Mouse (Mus musculus): ENCODE data around the gene Mum1. TPM values are rescaled to one million over a fixed set of nuclear protein-coding genes. Genes with fewer than 3 reads are reported as not detected.

Gene Mum1
- 85.1 and 93.4 TPM in 2 replicates for polyA plus RNA-seq (2016; fragmentation: Nextera tagmentation; extraction: Ambion mirVana)

DNA sequence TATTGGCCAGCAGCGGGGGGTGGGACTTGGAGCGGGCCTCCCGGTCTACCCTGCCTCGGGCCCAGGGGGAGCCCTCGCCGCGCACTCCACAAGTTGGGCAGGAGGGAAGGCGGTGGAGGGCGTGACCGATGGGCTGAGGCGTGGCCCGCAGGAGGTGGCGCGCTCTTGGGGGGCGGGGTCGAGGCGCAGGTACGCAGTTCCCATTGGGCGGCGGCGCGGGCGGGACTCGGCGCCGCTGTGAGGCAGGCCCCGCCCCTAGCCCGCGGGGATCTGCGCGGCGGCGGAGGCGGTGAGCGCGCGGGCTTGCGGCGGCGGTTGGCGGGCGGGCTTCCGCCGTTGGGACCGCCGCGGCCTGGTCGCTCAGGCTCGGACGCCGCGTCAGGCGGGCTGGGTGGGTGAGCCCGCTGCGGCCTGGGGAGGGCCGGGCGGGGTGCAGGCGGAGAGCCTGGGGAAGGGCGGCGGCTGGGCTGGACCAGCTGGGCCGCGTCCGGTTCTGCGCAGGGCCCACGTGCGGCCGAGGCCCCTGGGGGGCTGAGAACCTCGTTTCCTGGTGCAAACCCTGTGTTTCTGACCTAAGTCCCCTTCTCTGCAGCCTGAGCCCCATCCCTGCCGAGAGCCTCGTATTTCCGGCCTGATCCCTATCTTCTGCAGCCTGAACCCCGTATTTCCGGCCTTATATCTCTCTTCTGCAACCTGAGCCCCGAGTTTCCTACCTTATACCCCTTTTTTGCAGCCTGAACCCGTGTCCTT, at the start of gene Mum1:
Mum1 (plus strand) TSS at position 19 of the 750 bp plus-strand sequence.
- Histone ChIP-seq H3K27ac (peak within 1 kb of the TSS; percentile 96), H3K4me1 (peaks cover 34% of the 10 kb centered on the region), H3K4me2 (replicated peaks) (peak within 1 kb of the TSS; percentile 83), H3K27me3 (no peaks in the 10 kb centered on the region), H3K4me3 (peak within 1 kb of the TSS; percentile 83), H3K9me3 (no peaks in the 10 kb centered on the region), H3K36me3 (peaks cover 23% of the 10 kb centered on the region), H3K9ac (peak within 1 kb of the TSS; percentile 94)
- under 1% methylated on average over 69 of the region's 75 CpGs for WGBS
- ATAC-seq (ENCODE audit: insufficient number of reproducible peaks, insufficient read depth, low FRiP score, low TSS enrichment) = peak; percentile 98

DNA sequence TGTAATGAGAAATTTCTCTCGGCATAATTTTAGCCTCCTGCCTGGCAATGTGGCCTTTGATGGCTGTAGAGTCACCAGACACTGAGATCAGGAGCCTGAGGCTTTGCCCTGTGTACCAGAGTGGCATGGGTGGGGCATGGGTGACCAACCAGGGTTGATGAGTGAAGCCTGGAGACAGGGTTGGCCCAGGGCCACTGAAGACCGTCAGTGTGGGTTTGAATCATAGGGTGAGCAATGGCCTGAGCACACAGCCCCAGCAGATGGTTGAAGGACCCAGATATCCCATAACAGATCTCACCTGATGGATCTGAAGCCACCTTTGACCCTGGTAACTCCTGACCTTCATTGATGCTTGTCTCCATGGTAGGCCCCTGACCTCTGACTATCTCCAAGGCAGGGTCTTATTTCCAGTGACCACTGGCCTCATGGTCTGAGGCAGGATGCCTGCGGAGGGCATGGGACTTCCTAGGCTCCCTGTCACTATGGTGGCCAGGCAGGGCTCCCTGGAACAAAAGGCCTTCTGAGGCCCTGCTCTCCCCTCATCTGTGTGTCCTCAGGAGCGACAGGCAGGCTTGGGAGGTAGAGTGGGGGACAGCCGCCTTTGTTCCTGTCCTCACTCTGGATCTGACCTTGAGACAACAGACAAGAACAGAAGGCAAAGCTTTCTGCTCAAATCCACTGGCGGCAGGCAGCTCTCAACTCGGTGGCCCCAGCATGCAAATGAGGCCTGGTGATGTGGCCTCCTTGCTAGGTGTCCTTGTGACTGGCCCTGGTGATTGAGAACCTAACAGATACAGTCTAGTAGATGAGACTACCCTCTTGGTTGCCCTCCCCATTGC, 48.6 kb upstream of the Mum1 start:
- H3K9me3 ChIP-seq = no peaks in the 10 kb centered on the region
- peaks cover under 1% of the 10 kb centered on the region; the same call in 1 of the 2 replicates for H3K36me3 ChIP-seq
- WGBS = 72% methylated on average over 7 of the region's 7 CpGs
- ATAC-seq (ENCODE audit: insufficient number of reproducible peaks, insufficient read depth, low FRiP score, low TSS enrichment) = no peak
- H3K27ac ChIP-seq = no peak overlapping the region
- H3K9ac ChIP-seq = no peak overlapping the region
- no peaks in the 10 kb centered on the region for H3K27me3 ChIP-seq
- H3K4me2 ChIP-seq (replicated peaks) = no peak overlapping the region
- H3K4me1 ChIP-seq = peaks cover 27% of the 10 kb centered on the region
- no peak overlapping the region for H3K4me3 ChIP-seq

DNA sequence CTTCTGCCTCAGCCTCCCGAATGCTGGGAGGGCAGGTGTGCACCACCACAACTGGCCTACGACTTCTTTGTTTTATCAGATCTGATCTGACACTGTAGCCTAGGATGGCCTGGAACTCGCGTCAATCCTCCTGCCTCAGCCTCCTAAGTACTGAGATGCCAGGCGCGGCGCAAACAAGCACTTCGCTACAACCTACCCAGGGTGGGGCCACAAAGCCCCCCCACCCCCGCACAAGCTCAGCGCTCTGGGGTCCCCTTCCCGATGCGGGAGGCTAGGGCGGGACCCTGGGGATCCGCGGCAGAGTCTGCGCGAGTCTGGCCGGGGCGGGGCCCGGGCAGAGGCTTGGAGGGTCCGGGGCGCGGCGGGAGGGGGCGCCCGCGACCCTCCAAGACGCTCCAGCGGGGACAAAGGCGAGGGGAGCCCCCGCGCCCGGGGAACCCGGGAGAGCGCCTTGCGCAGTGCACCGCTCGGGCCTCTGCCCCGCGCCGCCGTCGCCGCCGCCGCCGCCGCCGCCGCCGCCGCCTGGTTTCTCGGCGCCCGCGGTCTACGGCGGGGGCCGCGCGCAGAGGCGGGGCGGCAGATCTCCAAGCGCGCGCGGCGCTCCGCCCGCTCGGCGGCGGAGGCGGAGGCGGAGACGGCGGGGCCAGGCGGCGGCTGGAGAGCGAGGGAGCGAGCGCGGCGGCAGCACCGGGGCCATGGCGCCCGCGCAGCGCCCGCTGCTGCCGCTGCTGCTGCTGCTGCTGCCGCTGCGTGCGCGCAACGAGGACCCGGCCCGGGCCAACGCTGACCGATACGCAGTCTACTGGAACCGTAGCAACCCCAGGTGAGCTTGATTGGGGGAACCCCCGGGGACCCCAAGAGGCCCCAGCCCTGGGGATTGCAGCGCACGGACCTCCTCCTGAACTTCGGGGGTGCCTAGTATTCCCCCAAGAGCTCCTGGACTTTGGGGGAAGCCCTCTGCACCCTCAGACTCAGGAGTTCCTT, 46.9 kb upstream of the Mum1 start, which contains the start of gene Efna2:
Efna2 (plus strand) TSS at position 415 of the 984 bp plus-strand sequence.
- ATAC-seq (ENCODE audit: insufficient number of reproducible peaks, insufficient read depth, low FRiP score, low TSS enrichment) = peak; percentile 55
- Histone ChIP-seq H3K4me3 (peak within 1 kb of the TSS; percentile 74), H3K36me3 (peaks cover 8% of the 10 kb centered on the region; the same call in 1 of the 2 replicates), H3K4me1 (peaks cover 26% of the 10 kb centered on the region), H3K27me3 (no peaks in the 10 kb centered on the region), H3K9me3 (no peaks in the 10 kb centered on the region), H3K9ac (peak within 1 kb of the TSS; percentile 96), H3K4me2 (replicated peaks) (peak within 1 kb of the TSS; percentile 92), H3K27ac (peak within 1 kb of the TSS; percentile 83)
- WGBS = 3% methylated on average over 58 of the region's 106 CpGs

DNA sequence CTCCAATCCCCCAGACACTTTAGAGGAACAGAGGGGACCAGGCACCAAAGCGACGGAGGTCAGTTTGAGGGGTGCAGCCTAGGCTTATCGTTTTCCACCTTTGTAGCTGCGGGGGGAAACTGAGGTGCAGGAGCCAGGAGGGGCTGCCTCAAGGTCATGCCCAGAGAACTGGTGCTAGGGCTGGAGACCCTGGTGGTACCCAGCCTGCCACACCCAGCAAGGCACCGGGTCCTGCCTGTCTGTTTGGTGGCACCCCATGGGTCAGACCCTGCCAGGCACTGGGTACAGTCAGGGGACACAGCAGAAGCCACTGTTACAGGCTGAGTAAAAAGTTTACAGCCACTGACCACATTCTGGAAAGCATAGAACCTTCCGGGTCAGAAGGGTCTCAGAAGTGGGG, 45.9 kb upstream of the Mum1 start:
- peak overlapping the region; percentile 96 for H3K9ac ChIP-seq
- H3K9me3 ChIP-seq = no peaks in the 10 kb centered on the region
- ATAC-seq (ENCODE audit: insufficient number of reproducible peaks, insufficient read depth, low FRiP score, low TSS enrichment) = no peak
- peaks cover 22% of the 10 kb centered on the region for H3K4me1 ChIP-seq
- peak overlapping the region; percentile 83; the same call in 1 of the 2 replicates for H3K27ac ChIP-seq
- peak overlapping the region; percentile 74 for H3K4me3 ChIP-seq
- H3K36me3 ChIP-seq = peaks cover 8% of the 10 kb centered on the region; the same call in 1 of the 2 replicates
- H3K27me3 ChIP-seq = no peaks in the 10 kb centered on the region
- WGBS = 38% methylated on average over 6 of the region's 6 CpGs
- H3K4me2 ChIP-seq (replicated peaks) = peak overlapping the region; percentile 92

DNA sequence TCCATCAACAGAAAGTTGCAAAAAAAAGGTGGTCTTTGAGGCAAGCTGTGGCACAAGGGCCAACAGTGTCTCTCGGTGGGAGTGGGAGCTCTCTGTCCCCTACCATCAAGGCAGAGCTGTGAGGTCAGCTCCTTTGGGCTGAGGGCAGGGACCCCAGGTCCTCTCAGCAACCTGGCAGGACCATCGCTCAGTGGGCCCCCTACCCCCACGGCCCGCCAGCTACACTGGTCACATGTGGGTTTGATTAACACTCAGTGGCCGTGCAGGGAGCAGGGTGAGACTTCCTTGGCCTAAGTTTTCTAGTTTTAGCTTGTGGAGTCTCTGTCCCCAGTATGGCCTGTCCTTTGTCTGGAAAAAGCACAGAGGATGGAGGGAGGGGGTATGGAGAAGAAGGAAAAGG, 45.4 kb upstream of the Mum1 start:
- WGBS = 14% methylated on average over 5 of the region's 5 CpGs
- Histone ChIP-seq H3K9ac (peak overlapping the region; percentile 96), H3K4me1 (peaks cover 22% of the 10 kb centered on the region), H3K9me3 (no peaks in the 10 kb centered on the region), H3K27me3 (no peaks in the 10 kb centered on the region), H3K4me3 (peak overlapping the region; percentile 74), H3K4me2 (replicated peaks) (peak overlapping the region; percentile 92), H3K27ac (peak overlapping the region; percentile 83; the same call in 1 of the 2 replicates), H3K36me3 (peaks cover 8% of the 10 kb centered on the region; the same call in 1 of the 2 replicates)
- ATAC-seq (ENCODE audit: insufficient number of reproducible peaks, insufficient read depth, low FRiP score, low TSS enrichment) = no peak

DNA sequence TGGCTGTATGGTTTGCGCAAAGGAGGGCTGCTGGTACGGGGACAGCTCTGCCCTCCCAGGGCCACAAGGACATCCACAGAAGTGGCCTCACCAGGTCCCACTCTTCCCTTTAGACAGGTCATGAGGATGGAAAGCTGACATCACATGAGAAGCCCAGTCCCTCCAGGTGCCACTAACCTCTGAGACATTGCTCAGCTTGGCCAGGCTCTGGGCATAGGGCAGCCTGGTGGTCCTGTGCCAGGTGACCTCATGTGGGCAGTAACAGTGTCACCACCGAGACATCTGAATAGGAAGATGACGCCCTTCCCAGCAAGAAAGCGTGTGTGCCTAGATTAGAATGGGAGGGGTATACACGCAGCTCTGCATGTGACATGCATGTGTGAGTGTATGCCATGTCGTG, 43.7 kb upstream of the Mum1 start:
- no peak overlapping the region for H3K27ac ChIP-seq
- no peaks in the 10 kb centered on the region for H3K27me3 ChIP-seq
- H3K4me3 ChIP-seq = no peak overlapping the region
- ATAC-seq (ENCODE audit: insufficient number of reproducible peaks, insufficient read depth, low FRiP score, low TSS enrichment) = no peak
- no peaks in the 10 kb centered on the region for H3K9me3 ChIP-seq
- H3K4me2 ChIP-seq (replicated peaks) = no peak overlapping the region
- peaks cover 22% of the 10 kb centered on the region for H3K4me1 ChIP-seq
- H3K36me3 ChIP-seq = peaks cover 24% of the 10 kb centered on the region
- H3K9ac ChIP-seq = no peak overlapping the region
- WGBS = 96% methylated on average over 7 of the region's 7 CpGs

DNA sequence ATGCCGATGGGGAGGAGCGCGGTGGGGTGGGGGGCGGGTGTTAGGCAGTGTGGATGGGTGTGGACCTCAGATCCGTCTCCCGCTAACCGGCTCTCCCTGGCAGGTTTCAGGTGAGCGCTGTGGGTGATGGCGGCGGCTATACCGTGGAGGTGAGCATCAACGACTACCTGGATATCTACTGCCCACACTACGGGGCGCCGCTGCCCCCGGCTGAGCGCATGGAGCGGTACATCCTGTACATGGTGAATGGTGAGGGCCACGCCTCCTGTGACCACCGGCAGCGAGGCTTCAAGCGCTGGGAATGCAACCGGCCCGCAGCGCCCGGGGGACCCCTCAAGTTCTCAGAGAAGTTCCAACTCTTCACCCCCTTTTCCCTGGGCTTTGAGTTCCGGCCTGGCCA, 39.6 kb upstream of the Mum1 start:
- H3K4me3 ChIP-seq = no peak overlapping the region
- WGBS = 38% methylated on average over 27 of the region's 27 CpGs
- H3K27ac ChIP-seq = no peak overlapping the region
- peaks cover 31% of the 10 kb centered on the region for H3K27me3 ChIP-seq
- H3K9me3 ChIP-seq = no peaks in the 10 kb centered on the region
- peaks cover 20% of the 10 kb centered on the region for H3K4me1 ChIP-seq
- H3K36me3 ChIP-seq = peaks cover 41% of the 10 kb centered on the region
- no peak overlapping the region for H3K9ac ChIP-seq
- no peak for ATAC-seq (ENCODE audit: insufficient number of reproducible peaks, insufficient read depth, low FRiP score, low TSS enrichment)
- H3K4me2 ChIP-seq (replicated peaks) = no peak overlapping the region

DNA sequence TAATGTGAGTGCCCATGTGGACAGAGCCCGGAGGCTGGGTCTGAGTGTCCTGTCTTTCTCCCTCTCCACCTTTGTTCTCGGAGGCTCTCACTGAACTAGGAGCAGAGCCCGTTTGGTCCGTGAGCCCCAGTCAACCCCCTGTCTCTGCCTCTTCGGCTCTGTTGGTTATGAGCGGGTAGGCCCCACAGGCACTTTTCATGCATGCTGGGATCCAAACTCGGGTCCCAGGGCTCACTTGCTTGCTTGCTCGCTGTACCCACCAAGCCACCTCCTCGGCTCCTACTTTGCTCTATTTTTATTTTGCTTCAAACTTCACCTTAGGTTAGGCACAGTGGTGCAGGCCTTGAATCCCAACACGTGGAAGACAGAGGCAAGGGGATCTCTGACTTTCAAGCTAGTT, 38.5 kb upstream of the Mum1 start:
- H3K9me3 ChIP-seq = no peaks in the 10 kb centered on the region
- peaks cover 40% of the 10 kb centered on the region for H3K36me3 ChIP-seq
- H3K27ac ChIP-seq = no peak overlapping the region
- no peak overlapping the region for H3K9ac ChIP-seq
- H3K4me2 ChIP-seq (replicated peaks) = no peak overlapping the region
- peaks cover 14% of the 10 kb centered on the region for H3K4me1 ChIP-seq
- peaks cover 38% of the 10 kb centered on the region for H3K27me3 ChIP-seq
- WGBS = 88% methylated on average over 10 of the region's 10 CpGs
- H3K4me3 ChIP-seq = no peak overlapping the region
- no peak for ATAC-seq (ENCODE audit: insufficient number of reproducible peaks, insufficient read depth, low FRiP score, low TSS enrichment)

DNA sequence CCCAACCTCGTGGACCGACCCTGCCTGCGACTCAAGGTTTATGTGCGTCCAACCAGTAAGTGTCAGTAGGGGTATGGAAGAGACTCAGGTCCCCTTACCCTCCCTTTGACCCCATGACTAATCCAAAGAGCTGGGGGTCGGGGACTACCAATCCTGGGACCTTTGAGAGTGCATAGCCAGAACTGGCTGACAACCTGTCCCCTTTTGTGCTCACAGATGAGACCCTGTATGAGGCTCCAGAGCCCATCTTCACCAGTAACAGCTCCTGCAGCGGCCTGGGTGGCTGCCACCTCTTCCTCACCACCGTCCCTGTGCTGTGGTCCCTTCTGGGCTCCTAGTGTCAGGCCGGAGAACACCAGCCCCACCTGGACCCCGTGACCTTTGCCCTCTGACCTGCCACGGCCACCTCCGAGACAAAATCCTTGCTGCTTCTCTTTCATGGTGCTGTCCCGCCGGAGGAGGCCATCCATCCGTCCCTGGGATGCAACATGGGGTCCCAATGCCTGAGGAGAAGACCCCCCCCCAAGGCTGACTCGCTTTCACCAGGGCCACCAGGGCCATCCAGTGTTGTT, 37.7 kb upstream of the Mum1 start:
- peaks cover 14% of the 10 kb centered on the region for H3K4me1 ChIP-seq
- no peak overlapping the region for H3K27ac ChIP-seq
- no peaks in the 10 kb centered on the region for H3K9me3 ChIP-seq
- no peak for ATAC-seq (ENCODE audit: insufficient number of reproducible peaks, insufficient read depth, low FRiP score, low TSS enrichment)
- H3K4me2 ChIP-seq (replicated peaks) = no peak overlapping the region
- H3K4me3 ChIP-seq = no peak overlapping the region
- peaks cover 33% of the 10 kb centered on the region for H3K36me3 ChIP-seq
- no peak overlapping the region for H3K9ac ChIP-seq
- 65% methylated on average over 15 of the region's 15 CpGs for WGBS
- peaks cover 38% of the 10 kb centered on the region for H3K27me3 ChIP-seq

DNA sequence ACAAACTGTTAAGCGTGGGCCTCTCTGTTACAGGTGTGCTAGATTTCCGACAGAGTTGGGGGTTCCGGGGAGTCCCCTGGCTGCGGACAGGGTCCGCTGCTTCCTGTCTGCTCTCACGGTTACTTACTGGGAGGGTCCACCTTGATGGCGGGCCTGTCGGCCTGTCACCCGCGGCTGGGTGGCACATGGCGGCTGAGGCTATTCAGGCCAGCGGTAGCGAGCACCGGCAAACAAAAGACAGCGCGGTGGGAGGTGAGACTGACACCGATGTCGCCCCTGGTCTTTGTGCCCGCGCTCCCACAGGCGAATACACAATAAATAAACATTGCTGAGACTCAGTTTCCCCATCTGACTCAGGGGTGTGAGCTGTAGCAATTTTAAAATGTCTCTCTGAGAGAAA, 36.2 kb upstream of the Mum1 start:
- ATAC-seq (ENCODE audit: insufficient number of reproducible peaks, insufficient read depth, low FRiP score, low TSS enrichment) = no peak
- peaks cover 14% of the 10 kb centered on the region for H3K4me1 ChIP-seq
- WGBS = 9% methylated on average over 21 of the region's 21 CpGs

More for the DNA sequence above, 36.2 kb upstream of the Mum1 start:
- Histone ChIP-seq H3K4me3 (peak overlapping the region; percentile 42), H3K9ac (peak overlapping the region; percentile 59), H3K27me3 (peaks cover 38% of the 10 kb centered on the region), H3K4me2 (replicated peaks) (peak overlapping the region; percentile 72), H3K9me3 (no peaks in the 10 kb centered on the region), H3K36me3 (peaks cover 33% of the 10 kb centered on the region), H3K27ac (no peak overlapping the region)

Data from embryonic facial prominence, embryonic 12.5 days (tissue).